Mouse (Mus musculus): ENCODE measurements at regions not wholly inside any gene's neighbourhood (a gene's known extent, or its start where the extent isn't known, plus 50 kb on each side); places are given as distances from the start of the nearest gene placed in this dataset.
A peak's percentile ranks its signal among the peaks of the same experiment; 100 is the strongest.

GRCm38 (mm10) chr9:41590164-41590563 is 428.7 kb upstream of the Ubash3b start:
- DNase-seq (ENCODE audit: low spot score): peak; percentile 42

GRCm38 (mm10) chr9:41588466-41589425 is 427.2 kb upstream of the Ubash3b start:
- peak; percentile 31 for DNase-seq (ENCODE audit: low spot score)

- peak; percentile 34 for DNase-seq (ENCODE audit: low spot score)
Measured at GRCm38 (mm10) chr9:41587762-41588161, 426.3 kb upstream of the Ubash3b start.

DNA sequence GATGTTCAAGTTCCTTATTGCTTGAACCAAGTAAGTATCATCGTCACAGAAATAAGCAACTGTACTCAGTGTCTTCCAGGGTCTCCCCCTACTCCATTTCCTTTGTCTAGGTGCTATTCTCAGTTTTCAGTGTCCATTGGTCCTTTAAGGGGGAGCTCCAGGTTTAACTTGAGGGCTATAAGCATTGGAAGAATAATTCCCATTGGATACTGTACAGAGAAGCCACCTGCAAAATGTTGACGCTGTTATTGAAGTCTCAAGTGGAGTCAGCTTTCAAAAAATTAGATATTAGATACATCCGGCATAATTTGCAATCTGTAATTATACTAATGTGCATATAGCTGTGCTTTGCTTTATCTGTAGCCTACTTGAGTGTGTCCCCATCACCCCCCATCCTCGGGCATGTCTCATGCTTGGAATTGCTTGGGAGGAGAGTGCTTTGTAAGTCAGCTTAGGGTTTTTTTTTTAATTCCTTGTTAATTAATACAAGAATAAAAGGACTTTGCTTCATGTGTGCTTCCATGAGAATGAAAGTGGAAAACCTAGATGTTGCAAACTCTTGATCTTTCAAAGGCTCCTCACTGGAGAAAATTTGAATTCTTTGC is 425.6 kb upstream of the Ubash3b start:
- peak; percentile 14 for DNase-seq (ENCODE audit: low spot score)

- peak; percentile 32 for DNase-seq (ENCODE audit: low spot score)
Measured at GRCm38 (mm10) chr9:41586291-41586690, 424.8 kb upstream of the Ubash3b start.

DNA sequence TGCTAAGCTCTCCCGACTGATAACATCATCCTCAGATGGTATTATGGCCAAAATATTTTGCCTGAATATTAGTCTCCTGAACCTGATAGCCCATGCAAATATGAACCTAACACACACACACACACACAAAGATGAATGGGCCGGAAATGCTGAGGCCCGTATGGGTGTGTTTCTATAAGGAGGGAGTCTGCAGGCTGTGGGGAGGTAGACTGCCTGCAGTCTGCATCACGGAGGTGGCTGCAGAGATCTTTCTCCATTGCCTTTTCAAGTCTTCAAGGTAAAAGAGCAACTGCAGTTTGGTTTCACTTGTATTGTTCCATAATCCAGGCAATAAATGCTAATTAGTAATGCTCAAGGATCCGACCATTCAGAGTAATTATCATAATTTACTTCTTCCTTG is 424.3 kb upstream of the Ubash3b start:
- peak; percentile 32 for DNase-seq (ENCODE audit: low spot score)

- DNase-seq (ENCODE audit: low spot score): peak; percentile 34
Measured at GRCm38 (mm10) chr9:41585012-41585411, 423.5 kb upstream of the Ubash3b start.

- DNase-seq (ENCODE audit: low spot score): peak; percentile 52
Measured at GRCm38 (mm10) chr9:41583711-41584329, 422.3 kb upstream of the Ubash3b start.

DNA sequence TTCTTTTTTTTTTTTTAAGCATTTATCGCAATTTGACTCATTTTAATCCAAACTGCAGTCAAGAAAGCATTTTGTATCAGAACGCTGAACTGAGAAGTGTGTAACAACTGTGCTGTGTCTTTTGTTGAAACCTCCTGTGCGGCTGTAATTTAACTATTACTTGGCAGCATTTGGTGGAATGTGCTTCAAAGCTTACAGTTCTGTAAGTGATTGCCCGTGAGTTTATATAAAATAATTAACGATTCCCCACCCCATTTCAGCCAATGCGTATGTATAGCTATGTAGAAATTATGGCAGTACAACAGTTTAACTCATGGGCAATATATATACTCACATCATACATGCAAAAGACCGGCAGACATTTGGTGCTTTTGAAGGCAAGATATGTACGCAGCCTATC is 421.8 kb upstream of the Ubash3b start:
- DNase-seq (ENCODE audit: low spot score): no peak

DNA sequence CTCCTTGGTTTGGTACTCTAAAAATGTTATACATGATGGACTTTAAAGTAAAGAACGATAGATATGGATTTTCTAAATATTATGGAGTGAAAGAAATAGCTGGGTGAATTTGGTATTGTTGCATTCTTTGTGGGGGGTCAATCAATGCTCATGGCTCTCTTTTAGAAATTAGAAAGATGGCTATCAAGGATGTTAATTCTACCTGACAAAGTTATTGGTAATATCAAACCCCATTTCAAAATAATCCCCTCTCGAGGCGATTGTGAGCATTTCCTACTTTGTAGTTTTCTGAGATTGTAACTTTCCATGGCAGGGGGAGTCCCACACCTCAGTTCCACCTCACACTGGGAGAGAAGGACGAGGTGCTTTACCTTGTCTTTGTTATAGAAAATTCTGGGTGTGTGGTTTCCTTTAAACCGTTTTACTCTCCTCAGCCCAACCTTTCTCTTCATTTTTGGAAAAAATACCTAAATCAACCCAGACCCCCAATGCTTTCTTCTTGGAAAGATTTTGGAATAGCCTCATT is 421.3 kb upstream of the Ubash3b start:
- no peak for DNase-seq (ENCODE audit: low spot score)

GRCm38 (mm10) chr9:41582171-41582570 is 420.7 kb upstream of the Ubash3b start:
- peak; percentile 40 for DNase-seq (ENCODE audit: low spot score)

DNA sequence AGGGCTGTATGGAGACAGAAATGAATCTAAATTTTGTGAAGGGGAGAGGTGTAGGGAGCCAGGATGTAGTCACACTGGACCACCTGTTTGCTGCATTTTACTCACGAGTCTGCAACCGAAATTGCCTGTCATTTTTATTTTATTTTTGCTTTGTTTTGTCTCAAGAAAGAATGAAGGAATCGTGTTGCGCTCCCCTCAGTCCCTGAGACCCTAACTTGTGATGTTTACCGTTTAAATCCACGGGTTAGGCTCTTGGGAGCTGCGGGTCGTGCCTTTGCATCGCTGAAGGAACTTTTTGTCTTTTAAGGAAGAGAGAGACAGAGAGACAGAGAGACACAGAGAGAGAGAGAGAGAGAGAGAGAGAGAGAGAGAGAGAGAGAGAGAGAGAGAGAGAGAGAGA is 420.2 kb upstream of the Ubash3b start:
- DNase-seq (ENCODE audit: low spot score): peak; percentile 22

DNA sequence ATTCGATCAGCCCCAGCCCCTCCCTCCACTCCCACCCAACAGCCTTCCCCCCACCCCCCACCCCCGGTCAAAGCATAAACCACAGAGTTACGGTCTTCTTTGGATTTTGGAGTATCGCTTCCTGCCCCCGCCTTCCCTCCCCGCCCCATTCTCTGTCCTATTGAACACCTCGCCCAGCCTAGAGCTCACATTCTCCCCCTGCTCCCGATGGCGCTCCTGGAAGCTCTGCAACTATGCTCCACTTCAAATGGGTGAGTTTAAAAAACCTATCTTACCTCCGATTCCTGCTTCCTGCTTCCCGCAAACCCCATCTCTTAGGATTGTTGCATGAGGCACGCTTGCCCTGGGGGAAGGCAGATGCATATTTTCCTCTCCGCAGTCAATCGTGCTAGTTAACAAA is 419.7 kb upstream of the Ubash3b start:
- DNase-seq (ENCODE audit: low spot score): peak; percentile 60

DNA sequence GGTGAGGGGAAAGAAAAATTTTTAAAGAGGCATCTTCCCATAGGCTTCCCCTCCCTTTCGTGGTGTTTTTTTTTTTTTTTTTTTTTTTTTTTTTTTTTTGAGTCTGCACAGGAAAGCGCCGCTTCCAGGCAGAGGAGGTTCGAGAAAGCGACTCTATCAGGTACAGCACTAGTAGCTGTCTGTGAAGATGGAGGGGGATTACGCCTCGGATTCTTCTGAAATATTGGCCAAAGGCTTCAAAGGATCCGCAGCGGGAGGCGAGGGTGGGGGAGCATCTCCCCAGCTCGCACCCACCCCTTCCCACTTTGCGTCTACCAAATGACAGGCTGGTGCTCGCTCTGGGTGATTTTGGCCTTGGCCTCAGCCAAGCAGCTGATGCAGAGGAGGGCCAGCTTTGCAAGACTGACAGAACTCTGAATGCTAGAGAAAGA is 419.1 kb upstream of the Ubash3b start:
- DNase-seq (ENCODE audit: low spot score): peak; percentile 76

DNA sequence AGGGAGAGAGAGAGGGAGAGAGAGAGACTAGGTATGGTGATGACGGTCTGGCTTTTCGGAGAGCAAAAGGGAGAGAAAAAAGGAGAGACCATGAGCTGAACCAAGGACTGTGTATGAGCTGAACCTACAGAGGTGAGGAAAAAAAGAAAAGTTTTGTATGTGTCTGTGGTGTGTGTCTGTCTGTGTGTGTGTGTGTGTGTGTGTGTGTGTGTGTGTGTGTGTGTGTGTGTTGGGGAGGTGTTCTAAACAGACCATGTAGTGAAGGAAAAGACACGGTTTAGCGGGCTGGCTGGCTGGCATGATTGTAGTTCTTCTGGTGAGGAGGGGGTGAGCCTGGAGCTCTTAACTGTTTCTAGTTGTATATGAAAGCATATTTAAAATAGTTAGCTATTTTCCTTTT is 418.6 kb upstream of the Ubash3b start:
- no peak for DNase-seq (ENCODE audit: low spot score)

GRCm38 (mm10) chr9:41579107-41580014 is 417.9 kb upstream of the Ubash3b start:
- DNase-seq (ENCODE audit: low spot score): peak; percentile 86

DNA sequence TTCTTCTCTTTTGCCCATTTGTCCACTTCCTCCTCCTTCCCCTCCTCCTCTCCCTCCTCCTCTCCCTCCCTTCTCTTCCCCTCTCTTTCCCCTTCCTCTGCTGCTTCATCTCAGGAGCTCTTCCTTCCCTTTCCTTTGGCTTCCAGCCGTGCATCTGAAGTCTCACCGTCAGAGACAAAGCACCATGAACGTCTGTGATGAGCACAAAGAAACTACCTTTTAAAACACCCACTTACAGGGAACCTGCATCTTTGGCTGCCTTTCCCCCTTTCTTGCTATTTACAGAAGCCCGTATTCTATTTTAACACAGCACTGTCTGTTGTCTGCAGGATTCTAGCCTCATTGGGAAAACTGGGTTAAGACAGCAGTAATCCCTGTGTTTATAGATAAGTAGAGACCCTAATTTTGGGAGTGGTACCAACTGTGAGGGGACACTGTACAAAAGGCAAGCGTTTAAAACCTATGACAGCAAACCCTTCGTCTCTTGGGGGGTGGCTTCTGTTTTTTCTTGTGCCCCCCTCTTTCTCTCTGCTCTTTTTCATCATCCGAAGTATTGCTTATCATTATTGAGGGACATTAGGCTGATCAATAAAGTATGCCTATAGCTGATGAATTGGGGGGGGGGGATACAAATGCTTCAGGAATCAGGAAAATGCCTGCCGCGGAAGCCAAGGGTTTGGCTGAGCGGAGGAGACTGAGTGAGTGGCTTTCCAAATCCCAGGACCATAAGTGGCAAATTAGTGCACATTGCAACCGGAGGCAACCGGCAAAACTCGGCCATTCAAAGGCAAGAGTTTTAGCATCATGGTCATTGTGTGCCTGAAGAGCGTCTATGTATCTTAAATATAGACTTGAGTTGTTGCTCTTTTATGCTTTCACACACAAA is 417.0 kb upstream of the Ubash3b start:
- no peak for DNase-seq (ENCODE audit: low spot score)

GRCm38 (mm10) chr9:41577760-41578159 is 416.3 kb upstream of the Ubash3b start:
- DNase-seq (ENCODE audit: low spot score): no peak

DNA sequence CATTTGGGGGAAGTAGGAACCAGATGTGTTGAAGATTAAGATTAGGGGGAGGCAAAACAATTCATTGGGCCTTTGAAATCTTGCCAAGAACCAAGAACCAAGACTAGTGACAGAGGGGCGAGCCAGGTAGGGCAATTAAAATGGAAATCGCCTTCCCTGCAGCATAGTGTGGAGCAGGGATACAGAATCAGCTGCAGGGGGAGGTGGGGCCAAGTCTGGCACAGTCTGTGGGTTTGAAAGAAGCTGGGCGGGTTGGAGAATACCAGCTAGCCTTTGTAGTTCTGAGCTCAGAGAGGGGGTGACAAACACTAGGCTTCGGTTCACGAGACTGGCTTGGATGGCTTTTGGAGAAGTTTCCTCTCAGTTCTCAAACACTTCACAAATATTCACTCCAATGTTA is 414.3 kb upstream of the Ubash3b start:
- no peak for DNase-seq (ENCODE audit: low spot score)

- DNase-seq (ENCODE audit: low spot score): no peak
Measured at GRCm38 (mm10) chr9:41570262-41570661, 408.8 kb upstream of the Ubash3b start.

All from adipocyte (in vitro differentiated cells).